Mouse (Mus musculus) erythroblast, embryonic 14.5 days (primary cell): Measurements from ENCODE around the gene Itpr3. TPM values are rescaled to one million over a fixed set of nuclear protein-coding genes. Genes with fewer than 3 reads are reported as not detected.

ENCODE experiments used
- H3K27me3 ChIP-seq: 2 replicates; pipeline ENCODE4 v1.6.1; 2012; ENCODE audit warnings: inconsistent platforms; ENCODE audit not compliant: control insufficient read depth
- H3K36me3 ChIP-seq: 2 replicates; pipeline ENCODE4 v1.6.1; 2012; ENCODE audit warnings: mild to moderate bottlenecking, inconsistent platforms; ENCODE audit not compliant: control insufficient read depth
- H3K4me1 ChIP-seq: 2 replicates; pipeline ENCODE4 v1.6.1; 2012; ENCODE audit warnings: inconsistent platforms; ENCODE audit not compliant: control insufficient read depth
- H3K4me3 ChIP-seq: replicated peaks from 2 replicates; pipeline ENCODE3; 2012; ENCODE audit warnings: moderate library complexity, mild to moderate bottlenecking, inconsistent platforms
- H3K9me3 ChIP-seq: 2 replicates; pipeline ENCODE4 v1.6.1; 2012; ENCODE audit warnings: low read length, inconsistent platforms, mixed read lengths; ENCODE audit not compliant: control insufficient read depth
- GATA1 ChIP-seq: IDR thresholded peaks from 2 replicates; pipeline ENCODE4 v1.6.1; 2012; ENCODE audit warnings: low read length, inconsistent platforms, mixed read lengths
- TAL1 ChIP-seq: IDR thresholded peaks from 3 replicates; pipeline ENCODE4 v1.6.1; 2012; ENCODE audit warnings: low read length, inconsistent platforms, mixed read lengths
- polyA plus RNA-seq: library from polyadenylated mRNA; stranded (reverse); fragments of >175 nt; gene quantifications from 2 replicates; pipeline ENCODE4 v1.2.3, GENCODE M21; 2012

Gene Itpr3
- polyA plus RNA-seq, 1 experiment = 0.02 TPM

- H3K27me3 ChIP-seq = no peaks in the 10 kb centered on the region
- H3K4me1 ChIP-seq = peaks cover 12% of the 10 kb centered on the region
- TF ChIP-seq TAL1 (no peak), GATA1 (no peak)
Measured at GRCm38 (mm10) chr17:27074849-27075745, 18.0 kb downstream of the Itpr3 start.

GRCm38 (mm10) chr17:27077133-27077532 is 20.0 kb downstream of the Itpr3 start:
- peaks cover 12% of the 10 kb centered on the region for H3K4me1 ChIP-seq
- no peaks in the 10 kb centered on the region for H3K27me3 ChIP-seq
- TF ChIP-seq GATA1 (no peak), TAL1 (no peak)
- H3K4me3 ChIP-seq = no peak overlapping the region
- no peaks in the 10 kb centered on the region for H3K36me3 ChIP-seq
- H3K9me3 ChIP-seq = peaks cover 9% of the 10 kb centered on the region

More at GRCm38 (mm10) chr17:27074849-27075745, 18.0 kb downstream of the Itpr3 start:
- Histone ChIP-seq H3K4me3 (no peak overlapping the region), H3K36me3 (no peaks in the 10 kb centered on the region), H3K9me3 (peaks cover 9% of the 10 kb centered on the region)

GRCm38 (mm10) chr17:27077920-27078319 is 20.8 kb downstream of the Itpr3 start:
- H3K9me3 ChIP-seq = peaks cover 9% of the 10 kb centered on the region
- H3K27me3 ChIP-seq = no peaks in the 10 kb centered on the region
- H3K4me3 ChIP-seq = no peak overlapping the region
- peaks cover 12% of the 10 kb centered on the region for H3K4me1 ChIP-seq
- no peaks in the 10 kb centered on the region for H3K36me3 ChIP-seq
- TF ChIP-seq GATA1 = no peak
- no peak for TF ChIP-seq TAL1

- Histone ChIP-seq H3K36me3 (no peaks in the 10 kb centered on the region), H3K9me3 (peaks cover 9% of the 10 kb centered on the region), H3K4me3 (no peak overlapping the region), H3K4me1 (peaks cover 13% of the 10 kb centered on the region), H3K27me3 (no peaks in the 10 kb centered on the region)
- no peak for TF ChIP-seq GATA1
- TF ChIP-seq TAL1 = no peak
Measured at GRCm38 (mm10) chr17:27078499-27078898, 21.4 kb downstream of the Itpr3 start.

GRCm38 (mm10) chr17:27081868-27082267 is 24.8 kb downstream of the Itpr3 start:
- Histone ChIP-seq H3K4me1 (peaks cover 3% of the 10 kb centered on the region; the same call in 1 of the 2 replicates), H3K36me3 (peaks cover 2% of the 10 kb centered on the region; the same call in 1 of the 2 replicates), H3K27me3 (no peaks in the 10 kb centered on the region), H3K9me3 (peaks cover 13% of the 10 kb centered on the region), H3K4me3 (no peak overlapping the region)
- TF ChIP-seq GATA1 (no peak), TAL1 (no peak)

- Histone ChIP-seq H3K27me3 (no peaks in the 10 kb centered on the region), H3K9me3 (peaks cover 6% of the 10 kb centered on the region), H3K36me3 (peaks cover 2% of the 10 kb centered on the region; the same call in 1 of the 2 replicates), H3K4me1 (peaks cover 3% of the 10 kb centered on the region; the same call in 1 of the 2 replicates), H3K4me3 (no peak overlapping the region)
- TF ChIP-seq GATA1 (no peak), TAL1 (no peak)
Measured at GRCm38 (mm10) chr17:27082796-27083195, 25.7 kb downstream of the Itpr3 start.

GRCm38 (mm10) chr17:27083601-27084000 is 26.5 kb downstream of the Itpr3 start:
- Histone ChIP-seq H3K9me3 (peaks cover 4% of the 10 kb centered on the region; the same call in 1 of the 2 replicates), H3K36me3 (peaks cover 2% of the 10 kb centered on the region; the same call in 1 of the 2 replicates), H3K27me3 (no peaks in the 10 kb centered on the region), H3K4me3 (no peak overlapping the region), H3K4me1 (peaks cover 3% of the 10 kb centered on the region; the same call in 1 of the 2 replicates)
- TF ChIP-seq GATA1 = no peak
- TF ChIP-seq TAL1 = no peak

- no peaks in the 10 kb centered on the region for H3K27me3 ChIP-seq
- peaks cover 2% of the 10 kb centered on the region; the same call in 1 of the 2 replicates for H3K36me3 ChIP-seq
- H3K4me1 ChIP-seq = peaks cover 3% of the 10 kb centered on the region; the same call in 1 of the 2 replicates
- no peak overlapping the region for H3K4me3 ChIP-seq
- peaks cover 4% of the 10 kb centered on the region; the same call in 1 of the 2 replicates for H3K9me3 ChIP-seq
- no peak for TF ChIP-seq GATA1
- no peak for TF ChIP-seq TAL1
Measured at GRCm38 (mm10) chr17:27085676-27086075, 28.6 kb downstream of the Itpr3 start.

GRCm38 (mm10) chr17:27087426-27087825 is 30.3 kb downstream of the Itpr3 start:
- no peak for TF ChIP-seq GATA1
- no peak for TF ChIP-seq TAL1
- Histone ChIP-seq H3K4me1 (peaks cover 3% of the 10 kb centered on the region; the same call in 1 of the 2 replicates), H3K36me3 (peaks cover 4% of the 10 kb centered on the region; the same call in 1 of the 2 replicates)

More at GRCm38 (mm10) chr17:27087426-27087825, 30.3 kb downstream of the Itpr3 start:
- Histone ChIP-seq H3K4me3 (no peak overlapping the region), H3K9me3 (peaks cover 4% of the 10 kb centered on the region; the same call in 1 of the 2 replicates), H3K27me3 (no peaks in the 10 kb centered on the region)
